In genomic region chr5:33743481-33743880, GRCm38 (mm10) we compare ENCODE assay signal across 18 mouse cellular contexts. TPM values are rescaled to one million over a fixed set of nuclear protein-coding genes. Genes with fewer than 3 reads are reported as not detected.
DNase-seq lines count a peak whose midpoint lies in the region; ATAC-seq and TF ChIP-seq lines count a peak whose summit lies in the region.
"Had no signal": no experiment of that assay in that cellular context is flagged by ENCODE, and none has a peak within 500 bp of the region (broad histone marks: within the 10 kb centered on the region; RNA-seq: fewer than 3 reads in every experiment).

No protein-coding gene starts in this region.

- peaks cover 26% of the 10 kb centered on the region for H3K36me3 ChIP-seq in heart, embryonic 11.5 days (ENCODE audit: control insufficient read depth, insufficient read depth, low read length)
- peaks cover 39% of the 10 kb centered on the region for H3K36me3 ChIP-seq in heart, embryonic 15.5 days
- peaks cover 73% of the 10 kb centered on the region for H3K36me3 ChIP-seq in midbrain, postnatal 0 days (ENCODE audit: insufficient read depth, low read length)

- 61% methylated on average over 8 of the region's 8 CpGs for WGBS in heart, embryonic 11.5 days (ENCODE audit: insufficient replicate concordance)
- 44% methylated on average over 8 of the region's 8 CpGs for WGBS in heart, embryonic 15.5 days
- 95% methylated on average over 8 of the region's 8 CpGs for WGBS in midbrain, postnatal 0 days

- H3K9ac ChIP-seq in heart, embryonic 11.5 days (ENCODE audit: low read depth, low read length) = no peak overlapping the region
- no peak overlapping the region for H3K9ac ChIP-seq in heart, embryonic 15.5 days
- no peak overlapping the region for H3K9ac ChIP-seq in midbrain, postnatal 0 days (replicated peaks; ENCODE audit: low read length, poor library complexity, severe bottlenecking)
- H3K9ac ChIP-seq: embryonic facial prominence, embryonic 12.5 days; forebrain, embryonic 15.5 days; hindbrain, embryonic 13.5 days had no signal

- 0 out of 2 replicates have a peak overlapping the region, but pooled peaks have one; percentile 7 for H3K27ac ChIP-seq in heart, embryonic 11.5 days (ENCODE audit: low read depth, low read length)
- H3K27ac ChIP-seq in heart, embryonic 15.5 days = peak overlapping the region; percentile 50
- H3K27ac ChIP-seq in midbrain, postnatal 0 days (ENCODE audit: low read depth, low read length) = no peak overlapping the region
- H3K27ac ChIP-seq: embryonic facial prominence, embryonic 12.5 days; forebrain, embryonic 15.5 days; hindbrain, embryonic 13.5 days; hindbrain, postnatal 0 days had no signal

- no peaks in the 10 kb centered on the region for H3K9me3 ChIP-seq in heart, embryonic 11.5 days (replicated peaks; ENCODE audit: control insufficient read depth, low read length)
- no peaks in the 10 kb centered on the region for H3K9me3 ChIP-seq in heart, embryonic 15.5 days (replicated peaks)
- H3K9me3 ChIP-seq in midbrain, postnatal 0 days (ENCODE audit: low read length) = no peaks in the 10 kb centered on the region
- H3K9me3 ChIP-seq: embryonic facial prominence, embryonic 12.5 days; forebrain, embryonic 15.5 days; hindbrain, embryonic 13.5 days had no signal

- H3K4me3 ChIP-seq in heart, embryonic 11.5 days (ENCODE audit: low read depth, low read length) = no peak overlapping the region
- H3K4me3 ChIP-seq in heart, embryonic 15.5 days = no peak overlapping the region
- H3K4me3 ChIP-seq in midbrain, postnatal 0 days (ENCODE audit: low read depth, low read length) = no peak overlapping the region
- H3K4me3 ChIP-seq: embryonic facial prominence, embryonic 12.5 days; forebrain, embryonic 15.5 days; hindbrain, embryonic 13.5 days had no signal

- DNase-seq in adrenal gland, adult 2 months = peak; percentile 65
- DNase-seq in adrenal gland, adult 18-20 months (ENCODE audit: low spot score in 2 of 2) = no peak
- no peak for DNase-seq in heart, adult 9 months (ENCODE audit: low spot score in 2 of 2)
- DNase-seq in heart, postnatal 25 days (ENCODE audit: low spot score) = no peak
- peak; percentile 32 for DNase-seq in adrenal gland, postnatal 25 days
- DNase-seq in midbrain, postnatal 0 days (ENCODE audit: low spot score) = no peak
- DNase-seq: cerebellum, adult 11-12 months; cerebellum, adult 9-10 months; cerebellum, postnatal 25 days; gastrocnemius, postnatal 36 days; kidney, adult 11 months; kidney, postnatal 10 days had no signal

- no peak for ATAC-seq in heart, embryonic 11.5 days (replicated peaks; ENCODE audit: insufficient number of reproducible peaks, low FRiP score, low TSS enrichment)
- peak; percentile 31; the same call in 1 of the 2 replicates for ATAC-seq in heart, embryonic 15.5 days (replicated peaks; ENCODE audit: insufficient number of reproducible peaks, insufficient read depth, low FRiP score, low read depth)
- no peak for ATAC-seq in midbrain, postnatal 0 days (ENCODE audit: low FRiP score)
- ATAC-seq: forebrain, embryonic 15.5 days; hindbrain, postnatal 0 days had no signal

- TF ChIP-seq CTCF in midbrain, postnatal 0 days (IDR thresholded peaks at IDR 0.05) = no peak

- peaks cover 4% of the 10 kb centered on the region; the same call in 1 of the 2 replicates for H3K4me1 ChIP-seq in heart, embryonic 11.5 days (ENCODE audit: control insufficient read depth, insufficient read depth, low read length)
- H3K4me1 ChIP-seq in heart, embryonic 15.5 days (replicated peaks) = peaks cover 12% of the 10 kb centered on the region
- no peaks in the 10 kb centered on the region for H3K4me1 ChIP-seq in midbrain, postnatal 0 days (ENCODE audit: insufficient read depth, low read length)
- H3K4me1 ChIP-seq: embryonic facial prominence, embryonic 12.5 days; forebrain, embryonic 15.5 days; hindbrain, embryonic 13.5 days had no signal

- no peaks in the 10 kb centered on the region for H3K27me3 ChIP-seq in heart, embryonic 11.5 days (ENCODE audit: control insufficient read depth, insufficient read depth, low read length)
- no peaks in the 10 kb centered on the region for H3K27me3 ChIP-seq in heart, embryonic 15.5 days
- no peaks in the 10 kb centered on the region for H3K27me3 ChIP-seq in midbrain, postnatal 0 days (ENCODE audit: insufficient read depth, low read length)
- H3K27me3 ChIP-seq: embryonic facial prominence, embryonic 12.5 days; forebrain, embryonic 15.5 days; hindbrain, embryonic 13.5 days had no signal

- intact Hi-C loops in heart, postnatal 25 days (cut with DNase I) = no loop called here

- no peak overlapping the region for H3K4me2 ChIP-seq in heart, embryonic 11.5 days
- no peak overlapping the region for H3K4me2 ChIP-seq in heart, embryonic 15.5 days
- H3K4me2 ChIP-seq in midbrain, postnatal 0 days (ENCODE audit: low read depth, low read length, poor library complexity, severe bottlenecking) = no peak overlapping the region
- H3K4me2 ChIP-seq: embryonic facial prominence, embryonic 12.5 days; forebrain, embryonic 15.5 days; hindbrain, embryonic 13.5 days had no signal

RNA-seq across cellular contexts. Expression of gene Fgfr3, which starts 22.0 kb away (rescaled TPM):
- 1 to 10 TPM; 2.2 to 3.6 TPM for total RNA-seq in adrenal gland, adult 2 months (2021)
- polyA plus RNA-seq in adrenal gland, adult 2 months (2012; rRNA removed) = 3.7 and 5.2 TPM in 2 replicates
- total RNA-seq in adrenal gland, adult 18-20 months (2021) = 1 to 10 TPM; 3.1 to 6.1 TPM
- polyA plus RNA-seq in heart, embryonic 11.5 days (2014; fragmentation: Nextera tagmentation; extraction: Ambion mirVana) = 4.4 and 4.9 TPM in 2 replicates
- polyA plus RNA-seq in heart, embryonic 15.5 days (2015; fragmentation: Nextera tagmentation; extraction: Ambion mirVana) = 4.0 and 9.1 TPM in 2 replicates
- total RNA-seq in heart, postnatal 25 days (2021) = 10 to 100 TPM in 1 of 2 experiments, 1 to 10 TPM in 1; 4.9 to 10.8 TPM
- total RNA-seq in adrenal gland, postnatal 25 days (2021) = 2.0 and 3.2 TPM in 2 replicates
- 71.3 and 81.6 TPM in 2 replicates for total RNA-seq in midbrain, postnatal 0 days (2014; rRNA removed)
- 24.5 and 28.1 TPM in 2 replicates for polyA plus RNA-seq in midbrain, postnatal 0 days (2015; fragmentation: Nextera tagmentation; extraction: Ambion mirVana)

RNA-seq across cellular contexts. Expression of gene Letm1, which starts 39.1 kb away (rescaled TPM):
- 100 to 1,000 TPM; 125 to 156 TPM for total RNA-seq in adrenal gland, adult 2 months (2021)
- polyA plus RNA-seq in adrenal gland, adult 2 months (2012; rRNA removed) = 116 and 149 TPM in 2 replicates
- total RNA-seq in adrenal gland, adult 18-20 months (2021) = 100 to 1,000 TPM; 151 to 196 TPM
- polyA plus RNA-seq in heart, embryonic 11.5 days (2014; fragmentation: Nextera tagmentation; extraction: Ambion mirVana) = 40.3 and 44.5 TPM in 2 replicates
- 40.5 and 49.5 TPM in 2 replicates for polyA plus RNA-seq in heart, embryonic 15.5 days (2015; fragmentation: Nextera tagmentation; extraction: Ambion mirVana)
- 100 to 1,000 TPM; 152 to 161 TPM for total RNA-seq in heart, postnatal 25 days (2021)
- 104 and 110 TPM in 2 replicates for total RNA-seq in adrenal gland, postnatal 25 days (2021)
- total RNA-seq in midbrain, postnatal 0 days (2014; rRNA removed) = 44.1 and 61.7 TPM in 2 replicates
- 78.2 and 83.4 TPM in 2 replicates for polyA plus RNA-seq in midbrain, postnatal 0 days (2015; fragmentation: Nextera tagmentation; extraction: Ambion mirVana)

Comparison
In these comparisons a context has a peak if more than half of its experiments do, and no peak if none do; other contexts are left out.
1. DNase-seq: peak in adrenal gland, adult 2 months (single experiment) and adrenal gland, postnatal 25 days (single experiment); none in adrenal gland, adult 18-20 months (0 of 2), heart, adult 9 months (0 of 2), heart, postnatal 25 days (single experiment) and midbrain, postnatal 0 days (single experiment).